Mouse (Mus musculus): ENCODE results near the gene Abca12. TPM values are rescaled to one million over a fixed set of nuclear protein-coding genes. Genes with fewer than 3 reads are reported as not detected.

Abca12 gene
- polyA plus RNA-seq, 1 experiment from 2014 or later = 0.04 TPM

DNA sequence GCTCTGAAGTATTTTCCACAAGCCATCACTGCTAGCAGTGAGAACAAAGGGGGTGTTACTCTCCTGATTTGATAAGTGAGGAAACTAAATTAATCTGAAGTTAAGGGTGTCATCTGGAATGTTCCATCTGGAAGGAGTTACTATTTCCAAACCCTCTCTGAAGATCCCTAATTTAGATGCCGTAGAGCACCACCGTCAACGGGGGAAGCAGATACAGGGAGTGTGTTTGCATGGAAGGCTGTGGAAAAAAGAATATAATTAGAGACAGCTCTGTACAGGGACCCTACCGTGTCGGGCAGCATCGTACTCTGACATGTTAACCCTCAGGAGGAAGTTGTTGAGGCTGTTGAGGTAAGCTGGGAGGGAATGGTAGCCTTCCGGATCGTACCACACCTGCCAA is 142.6 kb downstream of the Abca12 start:
- no peak overlapping the region for H3K9ac ChIP-seq
- no peak for ATAC-seq (replicated peaks; ENCODE audit: insufficient number of reproducible peaks, insufficient read depth, low FRiP score, low read depth)
- H3K4me1 ChIP-seq (replicated peaks) = peaks cover 7% of the 10 kb centered on the region
- no peak overlapping the region for H3K27ac ChIP-seq
- H3K4me3 ChIP-seq = no peak overlapping the region
- WGBS = 40% methylated on average over 8 of the region's 8 CpGs
- no peaks in the 10 kb centered on the region for H3K27me3 ChIP-seq
- 0 out of 2 replicates have a peak overlapping the region, but pooled peaks have one; percentile 4 for H3K4me2 ChIP-seq
- no peaks in the 10 kb centered on the region for H3K36me3 ChIP-seq
- no peaks in the 10 kb centered on the region for H3K9me3 ChIP-seq (replicated peaks)

- Histone ChIP-seq H3K4me3 (no peak overlapping the region), H3K9ac (no peak overlapping the region), H3K27ac (no peak overlapping the region), H3K4me1 (replicated peaks) (peaks cover 3% of the 10 kb centered on the region; the same call in 1 of the 2 replicates), H3K36me3 (no peaks in the 10 kb centered on the region), H3K9me3 (replicated peaks) (no peaks in the 10 kb centered on the region), H3K4me2 (no peak overlapping the region), H3K27me3 (no peaks in the 10 kb centered on the region)
- no peak for ATAC-seq (replicated peaks; ENCODE audit: insufficient number of reproducible peaks, insufficient read depth, low FRiP score, low read depth)
- WGBS = 89% methylated on average over 3 of the region's 3 CpGs
These were observed 144.6 kb downstream of the Abca12 start for GRCm38 (mm10) chr1:71270083-71270482.

DNA sequence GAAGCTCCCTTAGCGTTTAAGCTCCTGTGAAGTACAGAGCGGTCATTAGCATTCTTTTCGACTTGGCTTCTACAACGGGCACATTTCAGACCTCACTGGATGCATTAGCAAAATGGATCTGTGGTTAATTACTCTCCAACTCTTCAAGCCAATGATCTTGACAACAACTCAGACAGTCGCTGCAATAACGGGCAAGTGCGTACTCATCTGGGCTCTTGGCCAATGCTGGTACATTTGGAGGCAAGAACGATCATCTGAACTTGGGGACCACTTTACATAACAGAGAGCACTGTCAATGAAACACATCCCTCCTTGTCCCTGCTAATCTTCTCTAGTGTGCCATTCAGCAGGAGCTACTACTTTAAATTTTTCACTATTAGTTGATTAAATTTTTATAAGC is 148.1 kb downstream of the Abca12 start:
- H3K9me3 ChIP-seq (replicated peaks) = no peaks in the 10 kb centered on the region
- H3K27me3 ChIP-seq = no peaks in the 10 kb centered on the region
- no peak overlapping the region for H3K9ac ChIP-seq
- H3K27ac ChIP-seq = no peak overlapping the region
- WGBS = 87% methylated on average over 8 of the region's 8 CpGs
- no peaks in the 10 kb centered on the region for H3K36me3 ChIP-seq
- no peak overlapping the region for H3K4me2 ChIP-seq
- H3K4me1 ChIP-seq (replicated peaks) = no peaks in the 10 kb centered on the region
- no peak for ATAC-seq (replicated peaks; ENCODE audit: insufficient number of reproducible peaks, insufficient read depth, low FRiP score, low read depth)
- H3K4me3 ChIP-seq = no peak overlapping the region

DNA sequence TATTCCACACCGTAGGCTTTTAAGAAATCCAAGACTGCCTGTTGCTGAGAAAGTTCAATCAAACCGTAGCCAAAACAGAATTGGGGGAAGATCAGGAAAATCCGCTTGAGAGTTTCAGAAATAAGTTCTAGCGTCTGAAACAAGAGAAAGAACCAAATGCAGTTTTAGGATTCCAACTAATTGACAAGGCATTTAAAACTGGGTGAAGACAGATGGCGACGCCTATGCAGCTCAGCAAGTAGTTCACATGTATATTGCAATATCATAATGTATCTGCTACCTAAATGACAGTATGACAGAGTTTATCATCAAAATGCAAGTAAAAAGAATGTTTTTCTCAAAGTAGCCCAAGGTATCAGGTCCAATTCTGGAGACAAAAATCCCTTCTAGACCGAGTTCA is 151.2 kb downstream of the Abca12 start:
- no peak for ATAC-seq (replicated peaks; ENCODE audit: insufficient number of reproducible peaks, insufficient read depth, low FRiP score, low read depth)
- H3K27me3 ChIP-seq = no peaks in the 10 kb centered on the region
- no peak overlapping the region for H3K9ac ChIP-seq
- no peak overlapping the region for H3K27ac ChIP-seq
- H3K36me3 ChIP-seq = no peaks in the 10 kb centered on the region
- H3K4me2 ChIP-seq = no peak overlapping the region
- H3K4me3 ChIP-seq = no peak overlapping the region
- H3K9me3 ChIP-seq (replicated peaks) = no peaks in the 10 kb centered on the region
- no peaks in the 10 kb centered on the region for H3K4me1 ChIP-seq (replicated peaks)
- 87% methylated on average over 7 of the region's 7 CpGs for WGBS

- Histone ChIP-seq H3K36me3 (no peaks in the 10 kb centered on the region), H3K27me3 (no peaks in the 10 kb centered on the region), H3K4me2 (no peak overlapping the region), H3K4me1 (replicated peaks) (no peaks in the 10 kb centered on the region), H3K4me3 (no peak overlapping the region), H3K9me3 (replicated peaks) (no peaks in the 10 kb centered on the region), H3K9ac (no peak overlapping the region), H3K27ac (no peak overlapping the region)
- ATAC-seq (replicated peaks; ENCODE audit: insufficient number of reproducible peaks, insufficient read depth, low FRiP score, low read depth) = no peak
- WGBS = 61% methylated on average over 3 of the region's 3 CpGs
These were observed 170.1 kb downstream of the Abca12 start for GRCm38 (mm10) chr1:71244647-71245046.

DNA sequence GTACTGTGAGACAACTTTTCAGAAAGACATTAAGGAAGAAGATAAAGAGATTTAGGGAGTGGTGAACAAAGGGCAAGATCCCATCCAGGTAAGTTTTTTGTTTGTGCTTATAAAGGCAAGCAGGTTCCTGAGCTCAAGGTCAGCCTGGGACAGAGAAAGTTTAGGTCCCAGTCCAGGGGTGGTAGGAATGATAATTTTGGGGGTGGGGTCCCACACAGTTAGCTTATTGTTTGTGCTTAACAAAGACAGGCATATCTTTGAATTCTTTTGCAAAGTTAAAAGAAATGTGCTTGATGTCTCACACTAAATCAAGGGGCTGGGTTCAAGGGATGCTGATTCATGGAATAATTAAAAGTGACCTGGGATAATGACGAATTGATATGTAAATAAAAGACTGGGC is 173.3 kb downstream of the Abca12 start:
- H3K4me1 ChIP-seq (replicated peaks) = no peaks in the 10 kb centered on the region
- no peak overlapping the region for H3K9ac ChIP-seq
- WGBS = 67% methylated on average over 1 of the region's 1 CpGs
- no peak overlapping the region for H3K4me2 ChIP-seq
- ATAC-seq (replicated peaks; ENCODE audit: insufficient number of reproducible peaks, insufficient read depth, low FRiP score, low read depth) = no peak
- H3K27ac ChIP-seq = no peak overlapping the region
- H3K27me3 ChIP-seq = no peaks in the 10 kb centered on the region
- no peaks in the 10 kb centered on the region for H3K9me3 ChIP-seq (replicated peaks)
- H3K4me3 ChIP-seq = no peak overlapping the region
- no peaks in the 10 kb centered on the region for H3K36me3 ChIP-seq

DNA sequence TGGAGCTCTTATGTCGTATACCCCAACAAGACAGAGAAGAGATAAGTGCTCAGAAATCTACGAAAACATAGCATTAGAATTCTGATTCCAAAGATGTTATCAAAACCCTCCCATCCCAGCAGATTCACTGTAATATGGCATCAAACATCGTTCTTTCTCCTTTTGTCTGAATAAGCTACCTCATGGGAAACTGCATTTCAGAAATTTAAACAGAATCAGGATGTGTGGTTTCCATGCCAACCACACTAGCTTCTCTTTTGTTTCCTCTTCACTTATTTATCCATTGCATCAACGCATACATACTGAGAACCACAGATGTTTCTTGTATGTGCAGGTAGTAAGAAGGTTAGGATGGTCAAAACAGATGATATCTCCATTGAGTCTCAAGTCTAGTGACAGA is 175.1 kb downstream of the Abca12 start:
- Histone ChIP-seq H3K9ac (no peak overlapping the region), H3K4me2 (no peak overlapping the region), H3K36me3 (no peaks in the 10 kb centered on the region), H3K4me3 (no peak overlapping the region), H3K27ac (no peak overlapping the region), H3K27me3 (no peaks in the 10 kb centered on the region), H3K9me3 (replicated peaks) (no peaks in the 10 kb centered on the region), H3K4me1 (replicated peaks) (no peaks in the 10 kb centered on the region)
- WGBS = 73% methylated on average over 4 of the region's 4 CpGs
- ATAC-seq (replicated peaks; ENCODE audit: insufficient number of reproducible peaks, insufficient read depth, low FRiP score, low read depth) = no peak

GRCm38 (mm10) chr1:71235335-71235734 is 179.4 kb downstream of the Abca12 start:
- H3K4me2 ChIP-seq = no peak overlapping the region
- no peak for ATAC-seq (replicated peaks; ENCODE audit: insufficient number of reproducible peaks, insufficient read depth, low FRiP score, low read depth)
- H3K9ac ChIP-seq = no peak overlapping the region
- H3K27me3 ChIP-seq = no peaks in the 10 kb centered on the region
- H3K4me3 ChIP-seq = no peak overlapping the region
- H3K9me3 ChIP-seq (replicated peaks) = no peaks in the 10 kb centered on the region
- 87% methylated on average over 3 of the region's 3 CpGs for WGBS
- H3K27ac ChIP-seq = no peak overlapping the region
- H3K4me1 ChIP-seq (replicated peaks) = no peaks in the 10 kb centered on the region
- no peaks in the 10 kb centered on the region for H3K36me3 ChIP-seq

DNA sequence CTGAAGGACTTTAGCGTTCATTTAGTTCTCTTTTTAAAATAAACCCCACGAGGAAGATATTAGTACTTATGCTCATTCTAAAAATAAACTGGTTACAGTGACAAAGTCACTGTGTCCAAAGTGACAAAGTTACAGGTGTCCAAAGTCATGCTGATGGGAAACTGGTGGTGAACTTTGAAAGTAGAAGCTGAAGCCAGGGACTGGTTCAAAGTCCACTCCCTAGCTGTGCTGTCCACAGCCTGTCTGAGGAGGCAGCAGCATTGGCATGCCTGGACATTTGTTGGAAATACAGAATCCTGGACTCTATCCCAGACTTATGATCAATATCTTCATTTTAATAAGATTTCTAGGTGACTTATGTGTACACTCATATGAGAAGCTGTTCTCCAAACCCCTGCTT is 183.5 kb downstream of the Abca12 start:
- 30% methylated on average over 2 of the region's 2 CpGs for WGBS
- H3K27ac ChIP-seq = no peak overlapping the region

DNA sequence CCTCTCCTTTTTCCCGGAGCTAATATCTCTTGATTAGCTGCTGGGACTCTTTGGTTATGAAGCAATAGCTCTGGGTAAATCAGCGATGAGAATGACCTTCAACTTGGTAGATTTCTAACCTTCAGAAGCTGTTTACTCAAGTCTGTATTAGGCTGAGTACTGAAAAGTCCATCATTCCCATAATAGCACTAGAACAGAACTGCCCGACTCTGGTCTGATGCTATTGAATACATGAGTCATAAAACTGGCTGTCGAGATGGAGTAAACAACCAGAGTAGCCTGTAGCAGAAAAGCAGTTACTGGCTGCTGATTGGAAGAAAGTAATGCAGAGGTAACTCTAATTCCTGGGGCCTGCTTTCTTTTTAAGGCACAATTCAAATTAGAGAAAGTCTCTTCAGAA is 211.1 kb downstream of the Abca12 start:
- no peak for ATAC-seq (replicated peaks; ENCODE audit: insufficient number of reproducible peaks, insufficient read depth, low FRiP score, low read depth)
- H3K27me3 ChIP-seq = no peaks in the 10 kb centered on the region
- no peak overlapping the region for H3K27ac ChIP-seq
- no peaks in the 10 kb centered on the region for H3K36me3 ChIP-seq
- H3K4me3 ChIP-seq = no peak overlapping the region
- H3K4me1 ChIP-seq (replicated peaks) = no peaks in the 10 kb centered on the region
- H3K9me3 ChIP-seq (replicated peaks) = no peaks in the 10 kb centered on the region
- H3K9ac ChIP-seq = no peak overlapping the region
- 80% methylated on average over 4 of the region's 4 CpGs for WGBS
- no peak overlapping the region for H3K4me2 ChIP-seq

More for the DNA sequence above, 183.5 kb downstream of the Abca12 start:
- no peak for ATAC-seq (replicated peaks; ENCODE audit: insufficient number of reproducible peaks, insufficient read depth, low FRiP score, low read depth)
- Histone ChIP-seq H3K4me2 (no peak overlapping the region), H3K4me1 (replicated peaks) (no peaks in the 10 kb centered on the region), H3K27me3 (no peaks in the 10 kb centered on the region), H3K36me3 (no peaks in the 10 kb centered on the region), H3K9me3 (replicated peaks) (no peaks in the 10 kb centered on the region), H3K4me3 (no peak overlapping the region), H3K9ac (no peak overlapping the region)

- H3K4me3 ChIP-seq = no peak overlapping the region
- no peaks in the 10 kb centered on the region for H3K9me3 ChIP-seq (replicated peaks)
- ATAC-seq (replicated peaks; ENCODE audit: insufficient number of reproducible peaks, insufficient read depth, low FRiP score, low read depth) = no peak
- no peak overlapping the region for H3K27ac ChIP-seq
- H3K4me2 ChIP-seq = no peak overlapping the region
- no peaks in the 10 kb centered on the region for H3K27me3 ChIP-seq
- H3K36me3 ChIP-seq = no peaks in the 10 kb centered on the region
- H3K4me1 ChIP-seq (replicated peaks) = no peaks in the 10 kb centered on the region
- 73% methylated on average over 6 of the region's 6 CpGs for WGBS
- H3K9ac ChIP-seq = no peak overlapping the region
These were observed 218.5 kb downstream of the Abca12 start for GRCm38 (mm10) chr1:71196191-71196590.

DNA sequence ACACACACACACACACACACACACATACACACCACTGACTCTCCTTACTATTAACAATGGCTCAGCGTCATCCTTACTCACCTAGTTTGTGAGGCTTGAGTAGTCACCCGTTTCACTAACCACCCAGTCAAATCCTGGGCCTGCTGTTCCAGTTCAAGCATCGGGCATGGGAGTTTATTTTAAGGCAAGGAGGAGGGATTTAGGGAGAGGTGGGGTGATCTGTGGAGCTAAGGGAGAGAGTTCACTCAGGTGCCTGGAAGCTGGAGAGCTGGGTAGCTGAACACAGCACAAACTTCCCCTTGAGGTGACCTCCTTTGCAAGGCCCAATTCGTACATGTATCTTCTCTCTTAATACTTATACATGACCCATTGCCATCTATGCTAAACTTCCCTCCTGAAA is 219.4 kb downstream of the Abca12 start:
- Histone ChIP-seq H3K4me1 (replicated peaks) (no peaks in the 10 kb centered on the region), H3K9ac (no peak overlapping the region), H3K4me3 (no peak overlapping the region), H3K4me2 (no peak overlapping the region), H3K36me3 (no peaks in the 10 kb centered on the region), H3K9me3 (replicated peaks) (no peaks in the 10 kb centered on the region), H3K27ac (no peak overlapping the region), H3K27me3 (no peaks in the 10 kb centered on the region)
- ATAC-seq (replicated peaks; ENCODE audit: insufficient number of reproducible peaks, insufficient read depth, low FRiP score, low read depth) = no peak
- 71% methylated on average over 4 of the region's 4 CpGs for WGBS

Measured in heart, embryonic 15.5 days (tissue).